Mouse (Mus musculus) embryonic facial prominence, embryonic 13.5 days (tissue): ENCODE results near the gene Nob1. TPM values are rescaled to one million over a fixed set of nuclear protein-coding genes. Genes with fewer than 3 reads are reported as not detected.
A peak's percentile ranks its signal among the peaks of the same experiment; 100 is the strongest.

Experiments used
- ATAC-seq: fragments of 200-750 bp; cut with Nextera tagmentation; 2 replicates; pipeline ENCODE4 v1.8.0; 2017; ENCODE audit warnings: low read depth; ENCODE audit not compliant: insufficient number of reproducible peaks, insufficient read depth, low FRiP score, low TSS enrichment
- H3K27ac ChIP-seq: fragments of 300-500 bp; sonication (generic); 2 replicates; pipeline ENCODE4 v1.5.1; 2015; ENCODE audit warnings: moderate library complexity, mild to moderate bottlenecking, inconsistent platforms
- H3K27me3 ChIP-seq: fragments of 300-500 bp; sonication (generic); 2 replicates; pipeline ENCODE4 v1.6.1; 2015; ENCODE audit warnings: mild to moderate bottlenecking, inconsistent platforms
- H3K36me3 ChIP-seq: fragments of 300-500 bp; sonication (generic); 2 replicates; pipeline ENCODE4 v1.6.1; 2015; ENCODE audit warnings: mild to moderate bottlenecking, inconsistent platforms
- H3K4me1 ChIP-seq: fragments of 300-500 bp; sonication (generic); 2 replicates; pipeline ENCODE4 v1.6.1; 2015; ENCODE audit warnings: inconsistent platforms
- H3K4me2 ChIP-seq: fragments of 300-500 bp; sonication (generic); 2 replicates; pipeline ENCODE4 v1.6.1; 2015; ENCODE audit warnings: moderate library complexity, mild to moderate bottlenecking, inconsistent platforms
- H3K4me3 ChIP-seq: fragments of 300-500 bp; sonication (generic); 2 replicates; pipeline ENCODE4 v1.5.1; 2015; ENCODE audit warnings: mild to moderate bottlenecking, inconsistent platforms
- H3K9ac ChIP-seq: fragments of 300-500 bp; sonication (generic); 2 replicates; pipeline ENCODE4 v1.6.1; 2015; ENCODE audit warnings: mild to moderate bottlenecking, inconsistent platforms
- H3K9me3 ChIP-seq: fragments of 300-500 bp; sonication (generic); 2 replicates; pipeline ENCODE4 v1.6.1; 2016; ENCODE audit warnings: inconsistent platforms
- WGBS: fragments of 180-500 bp; shearing (Covaris S2); methylation state at CpG from one replicate; pipeline ENCODE4 v1.1.7; 2015; ENCODE audit warnings: mixed read lengths; 5-methylcytosine and 5-hydroxymethylcytosine counted together
- polyA plus RNA-seq: library from polyadenylated mRNA; unstranded; fragments of >200 nt; fragmentation: Nextera tagmentation; extraction: Ambion mirVana; gene quantifications from 2 replicates; pipeline ENCODE4 v1.2.1, GENCODE M21; 2015

The Nob1 gene
- polyA plus RNA-seq, 1 experiment from 2014 or later, result 106 TPM

DNA sequence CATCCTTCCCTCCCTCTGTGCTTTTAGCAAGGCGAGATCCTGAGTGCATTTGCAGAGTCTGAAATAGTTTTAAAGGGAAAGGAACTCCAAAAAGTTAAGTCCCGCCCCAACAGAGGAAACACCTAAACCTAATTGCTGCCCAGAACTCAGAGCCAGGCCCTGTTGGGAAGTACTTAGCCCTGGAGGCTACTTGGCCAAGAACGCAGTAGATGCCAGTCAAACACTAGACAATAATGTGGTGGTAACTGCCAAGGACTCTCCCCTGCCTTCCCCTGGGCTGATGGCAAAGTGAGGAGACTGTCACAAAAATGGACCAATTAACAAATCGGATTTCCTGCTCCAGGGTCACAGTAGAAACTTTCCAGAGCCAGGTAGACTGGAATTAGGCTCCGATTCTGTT is 23.0 kb downstream of the Nob1 start:
- H3K27ac ChIP-seq, result peak overlapping the region; percentile 73; the same call in 1 of the 2 replicates
- no peak for ATAC-seq
- H3K27me3 ChIP-seq, result no peaks in the 10 kb centered on the region
- H3K36me3 ChIP-seq, result no peaks in the 10 kb centered on the region
- peak overlapping the region; percentile 36; the same call in 1 of the 2 replicates for H3K9ac ChIP-seq
- H3K4me1 ChIP-seq, result peaks cover 60% of the 10 kb centered on the region
- 66% methylated on average over 5 of the region's 5 CpGs for WGBS
- H3K4me2 ChIP-seq, result peak overlapping the region; percentile 68
- H3K9me3 ChIP-seq, result no peaks in the 10 kb centered on the region
- no peak overlapping the region for H3K4me3 ChIP-seq

- Histone ChIP-seq H3K27ac (peak overlapping the region; percentile 16; the same call in 1 of the 2 replicates), H3K9me3 (no peaks in the 10 kb centered on the region), H3K4me3 (no peak overlapping the region), H3K36me3 (no peaks in the 10 kb centered on the region), H3K4me2 (peak overlapping the region; percentile 14; the same call in 1 of the 2 replicates), H3K27me3 (no peaks in the 10 kb centered on the region), H3K4me1 (peaks cover 70% of the 10 kb centered on the region), H3K9ac (no peak overlapping the region; the same call in 1 of the 2 replicates)
- no peak for ATAC-seq
- 11% methylated on average over 9 of the region's 9 CpGs for WGBS
These were observed 25.4 kb downstream of the Nob1 start for GRCm38 (mm10) chr8:107399495-107399894.

DNA sequence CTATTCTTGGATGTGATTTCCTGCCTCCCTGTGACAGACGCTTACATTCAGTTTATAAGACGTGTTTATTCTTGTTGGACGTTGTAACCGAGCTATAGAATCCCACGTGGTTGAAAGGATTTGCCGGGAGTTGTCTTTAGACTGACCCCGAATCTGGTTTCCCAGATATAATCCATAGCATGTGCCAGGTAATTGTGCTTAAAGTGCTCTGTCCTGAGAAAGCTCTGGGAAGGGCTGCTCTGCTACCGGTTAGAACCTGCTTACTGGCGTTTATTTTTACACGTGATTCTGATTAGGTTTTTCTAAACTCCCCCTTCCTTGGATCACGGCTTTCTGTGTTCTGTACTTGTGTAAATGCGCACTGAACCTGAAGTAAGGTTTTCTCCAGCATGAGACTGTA is 27.2 kb downstream of the Nob1 start:
- WGBS, result 12% methylated on average over 12 of the region's 12 CpGs
- Histone ChIP-seq H3K9ac (0 out of 2 replicates have a peak overlapping the region, but pooled peaks have one; percentile 2), H3K4me3 (no peak overlapping the region), H3K9me3 (no peaks in the 10 kb centered on the region), H3K4me1 (peaks cover 53% of the 10 kb centered on the region), H3K4me2 (0 out of 2 replicates have a peak overlapping the region, but pooled peaks have one; percentile 17), H3K27ac (peak overlapping the region; percentile 40; the same call in 1 of the 2 replicates), H3K36me3 (no peaks in the 10 kb centered on the region), H3K27me3 (no peaks in the 10 kb centered on the region)
- ATAC-seq, result peak; percentile 52; the same call in 1 of the 2 replicates

DNA sequence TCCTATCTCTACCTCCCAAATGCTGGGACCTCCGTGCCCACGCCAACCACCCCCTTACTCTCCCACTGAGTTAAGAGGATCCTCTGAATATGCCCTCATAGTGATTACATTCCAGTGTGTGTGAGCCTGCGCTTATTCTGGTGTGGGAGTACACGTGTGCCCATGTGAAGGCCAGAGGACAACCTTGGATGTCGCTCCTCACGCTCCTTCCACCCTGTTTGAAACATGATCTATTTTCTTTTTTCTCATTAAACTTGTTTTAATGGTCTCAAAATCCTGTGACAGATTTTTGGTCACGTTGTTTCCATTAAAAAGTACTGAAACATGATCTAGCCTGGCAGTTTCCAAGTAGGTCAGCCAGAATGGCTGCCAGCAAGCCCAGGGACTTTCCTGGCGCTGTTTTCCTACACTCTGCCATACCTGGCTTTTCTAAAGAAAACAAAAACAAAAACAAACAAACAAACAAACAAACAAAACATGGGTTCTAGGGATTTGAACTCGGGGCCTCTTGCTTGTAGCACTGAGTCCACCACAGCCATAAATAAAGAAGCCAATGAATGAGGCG is 28.7 kb downstream of the Nob1 start:
- H3K4me3 ChIP-seq, result no peak overlapping the region
- 54% methylated on average over 10 of the region's 10 CpGs for WGBS
- ATAC-seq, result no peak
- no peaks in the 10 kb centered on the region for H3K36me3 ChIP-seq
- H3K9me3 ChIP-seq, result no peaks in the 10 kb centered on the region
- peaks cover 38% of the 10 kb centered on the region for H3K4me1 ChIP-seq
- no peaks in the 10 kb centered on the region for H3K27me3 ChIP-seq
- no peak overlapping the region for H3K4me2 ChIP-seq
- H3K9ac ChIP-seq, result no peak overlapping the region
- H3K27ac ChIP-seq, result no peak overlapping the region

- Histone ChIP-seq H3K4me2 (no peak overlapping the region), H3K9me3 (no peaks in the 10 kb centered on the region), H3K4me3 (no peak overlapping the region), H3K27ac (no peak overlapping the region), H3K36me3 (no peaks in the 10 kb centered on the region), H3K4me1 (peaks cover 35% of the 10 kb centered on the region), H3K27me3 (no peaks in the 10 kb centered on the region), H3K9ac (no peak overlapping the region)
- ATAC-seq, result no peak
These were observed 29.5 kb downstream of the Nob1 start for GRCm38 (mm10) chr8:107395397-107395796.

- H3K9me3 ChIP-seq, result no peaks in the 10 kb centered on the region
- no peaks in the 10 kb centered on the region for H3K27me3 ChIP-seq
- ATAC-seq, result no peak
- no peak overlapping the region for H3K4me3 ChIP-seq
- peaks cover 24% of the 10 kb centered on the region for H3K4me1 ChIP-seq
- H3K9ac ChIP-seq, result no peak overlapping the region
- H3K4me2 ChIP-seq, result no peak overlapping the region
- WGBS, result 70% methylated on average over 4 of the region's 4 CpGs
- no peak overlapping the region for H3K27ac ChIP-seq
- H3K36me3 ChIP-seq, result no peaks in the 10 kb centered on the region
These were observed 33.7 kb downstream of the Nob1 start for GRCm38 (mm10) chr8:107391136-107391516.

DNA sequence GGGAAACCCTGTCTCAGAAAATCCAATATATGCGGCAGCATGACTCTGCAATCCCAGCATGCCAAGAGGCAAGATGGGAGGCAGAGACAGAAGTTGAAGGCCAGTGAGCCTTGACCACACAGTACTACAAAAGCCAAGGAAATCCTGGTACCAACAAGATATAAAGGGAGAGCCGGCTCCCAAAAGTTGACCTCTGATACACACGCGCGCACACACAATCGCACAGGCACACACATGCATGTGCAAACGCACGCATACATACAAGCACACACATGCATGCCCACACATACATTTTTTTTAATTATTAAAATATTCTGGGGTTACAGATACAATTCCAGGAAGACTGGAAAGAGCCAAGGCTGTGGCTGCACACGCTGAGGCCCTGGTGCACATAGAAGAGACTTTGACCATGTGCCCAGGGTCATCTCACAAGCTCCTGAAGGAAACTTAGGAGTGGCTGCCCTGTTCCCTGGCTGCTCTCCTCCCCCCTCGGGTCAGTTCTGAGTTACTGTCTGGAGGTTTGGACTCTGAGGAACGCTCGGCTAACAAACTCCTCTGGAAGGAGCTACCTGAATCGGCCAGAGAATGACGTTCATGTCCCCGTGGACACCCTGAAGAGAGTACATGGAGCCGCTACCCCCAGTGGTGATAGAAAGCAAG is 34.2 kb downstream of the Nob1 start:
- no peak for ATAC-seq
- Histone ChIP-seq H3K36me3 (no peaks in the 10 kb centered on the region), H3K9ac (no peak overlapping the region), H3K9me3 (no peaks in the 10 kb centered on the region), H3K4me3 (no peak overlapping the region), H3K27ac (no peak overlapping the region), H3K4me2 (no peak overlapping the region), H3K27me3 (no peaks in the 10 kb centered on the region), H3K4me1 (peaks cover 22% of the 10 kb centered on the region)
- WGBS, result 90% methylated on average over 16 of the region's 16 CpGs

- Histone ChIP-seq H3K27ac (no peak overlapping the region), H3K4me1 (peaks cover 22% of the 10 kb centered on the region), H3K36me3 (no peaks in the 10 kb centered on the region), H3K4me2 (peak overlapping the region; percentile 29; the same call in 1 of the 2 replicates), H3K9me3 (no peaks in the 10 kb centered on the region), H3K27me3 (no peaks in the 10 kb centered on the region), H3K9ac (no peak overlapping the region), H3K4me3 (no peak overlapping the region)
- ATAC-seq, result no peak
- WGBS, result 46% methylated on average over 8 of the region's 8 CpGs
These were observed 35.3 kb downstream of the Nob1 start for GRCm38 (mm10) chr8:107389557-107389956.

GRCm38 (mm10) chr8:107387861-107388260 is 37.0 kb downstream of the Nob1 start:
- Histone ChIP-seq H3K9me3 (no peaks in the 10 kb centered on the region), H3K4me3 (no peak overlapping the region), H3K36me3 (no peaks in the 10 kb centered on the region), H3K4me2 (peak overlapping the region; percentile 29; the same call in 1 of the 2 replicates), H3K27ac (peak overlapping the region; percentile 78), H3K4me1 (peaks cover 25% of the 10 kb centered on the region), H3K27me3 (no peaks in the 10 kb centered on the region), H3K9ac (no peak overlapping the region)
- 55% methylated on average over 5 of the region's 5 CpGs for WGBS
- no peak for ATAC-seq

DNA sequence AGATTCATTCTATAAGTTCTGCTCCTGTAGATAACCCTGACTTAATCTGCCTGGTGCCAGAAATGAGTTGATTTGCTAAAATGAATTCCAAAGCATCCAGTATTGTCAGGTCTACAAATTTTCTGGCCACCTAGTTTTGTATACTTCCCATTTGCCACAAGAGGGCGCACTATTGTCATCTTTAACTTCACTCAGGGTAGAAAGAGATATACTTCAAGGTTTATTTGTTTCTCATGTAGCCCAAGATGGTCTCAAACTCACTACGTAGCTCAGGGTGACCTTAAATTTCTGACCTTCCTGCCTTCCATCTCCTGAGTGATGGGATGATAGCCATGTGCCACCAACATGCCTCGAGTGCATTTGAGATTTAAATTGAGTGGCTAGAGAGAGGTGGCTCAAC is 38.2 kb downstream of the Nob1 start:
- no peaks in the 10 kb centered on the region for H3K9me3 ChIP-seq
- no peaks in the 10 kb centered on the region for H3K27me3 ChIP-seq
- 23% methylated on average over 3 of the region's 3 CpGs for WGBS
- H3K4me1 ChIP-seq, result peaks cover 25% of the 10 kb centered on the region
- H3K36me3 ChIP-seq, result no peaks in the 10 kb centered on the region
- no peak overlapping the region for H3K4me3 ChIP-seq
- H3K27ac ChIP-seq, result no peak overlapping the region
- ATAC-seq, result no peak
- no peak overlapping the region for H3K9ac ChIP-seq
- H3K4me2 ChIP-seq, result no peak overlapping the region

DNA sequence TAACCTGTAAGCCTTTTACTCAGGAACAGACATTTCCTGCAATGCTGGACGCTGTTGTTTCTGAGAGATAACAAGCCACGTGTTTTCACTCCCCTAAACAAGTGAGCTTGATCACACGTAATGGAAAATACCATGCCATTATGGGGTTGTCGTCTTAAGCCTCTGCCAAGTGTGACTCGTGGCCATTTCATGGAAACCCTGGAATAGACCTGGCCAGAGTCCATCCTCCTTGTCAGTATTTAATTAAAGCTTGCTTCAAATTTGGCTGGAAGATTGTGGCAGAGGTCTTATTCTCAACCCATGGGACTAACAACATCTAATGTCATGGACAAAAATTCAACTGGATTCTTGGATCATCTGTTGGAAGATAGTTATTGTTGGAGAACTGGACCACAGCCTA is 38.7 kb downstream of the Nob1 start:
- no peak overlapping the region for H3K4me2 ChIP-seq
- no peak overlapping the region for H3K9ac ChIP-seq
- peaks cover 25% of the 10 kb centered on the region for H3K4me1 ChIP-seq
- no peak overlapping the region for H3K27ac ChIP-seq
- 54% methylated on average over 5 of the region's 5 CpGs for WGBS
- H3K4me3 ChIP-seq, result no peak overlapping the region
- ATAC-seq, result no peak
- H3K9me3 ChIP-seq, result no peaks in the 10 kb centered on the region
- no peaks in the 10 kb centered on the region for H3K36me3 ChIP-seq
- no peaks in the 10 kb centered on the region for H3K27me3 ChIP-seq

- H3K4me3 ChIP-seq, result no peak overlapping the region
- peaks cover 24% of the 10 kb centered on the region for H3K4me1 ChIP-seq
- no peak for ATAC-seq
- WGBS, result 88% methylated on average over 2 of the region's 2 CpGs
- peaks cover 10% of the 10 kb centered on the region for H3K36me3 ChIP-seq
- no peak overlapping the region for H3K27ac ChIP-seq
- no peak overlapping the region for H3K9ac ChIP-seq
- H3K9me3 ChIP-seq, result no peaks in the 10 kb centered on the region
- H3K4me2 ChIP-seq, result no peak overlapping the region
- H3K27me3 ChIP-seq, result no peaks in the 10 kb centered on the region
These were observed 39.8 kb downstream of the Nob1 start for GRCm38 (mm10) chr8:107385063-107385462.
